Mouse (Mus musculus) MEL (cell line): Measurements from ENCODE around the gene Cntn4. TPM values are rescaled to one million over a fixed set of nuclear protein-coding genes. Genes with fewer than 3 reads are reported as not detected.

Experiments used
- DNase-seq: peaks from one replicate; pipeline ENCODE4 v3.0.0; 2011; ENCODE audit warnings: low read depth, low spot score
- H3K27ac ChIP-seq: 2 replicates; pipeline ENCODE4 v1.5.1; 2012; ENCODE audit warnings: low read depth, mild to moderate bottlenecking, control low read depth, low read length, moderate library complexity; ENCODE audit not compliant: control insufficient read depth
- H3K27me3 ChIP-seq, 2 experiments: fragments of 150-350 bp in 1 of 2; sonication (generic) in 1 of 2; 2 replicates each; pipeline ENCODE4 v1.6.1; 2012; ENCODE audit warnings: low read length in 2 of 2, mild to moderate bottlenecking in 2 of 2, improper control_type of control experiment in 1 of 2, moderate library complexity in 1 of 2; ENCODE audit not compliant: insufficient read depth in 2 of 2, control insufficient read depth in 1 of 2
- H3K36me3 ChIP-seq, 2 experiments: 2 replicates each; pipeline ENCODE4 v1.6.1; 2012 to 2014; ENCODE audit warnings: low read length in 2 of 2, improper control_type of control experiment in 1 of 2, inconsistent platforms in 1 of 2, mild to moderate bottlenecking in 1 of 2; ENCODE audit not compliant: insufficient read depth in 2 of 2, control insufficient read depth in 1 of 2
- H3K4me1 ChIP-seq, 2 experiments: fragments of 150-350 bp in 1 of 2; sonication (generic) in 1 of 2; 2 replicates each; pipeline ENCODE4 v1.6.1; 2012; ENCODE audit warnings: low read length in 2 of 2, improper control_type of control experiment in 1 of 2, mild to moderate bottlenecking in 1 of 2; ENCODE audit not compliant: insufficient read depth in 2 of 2, control insufficient read depth in 1 of 2
- H3K4me3 ChIP-seq, 2 experiments: fragments of 150-350 bp in 1 of 2; sonication (generic) in 1 of 2; 2 replicates each; pipeline ENCODE4 v1.5.1; 2012; ENCODE audit warnings: low read depth in 2 of 2, low read length in 2 of 2, mild to moderate bottlenecking in 2 of 2, moderate library complexity in 2 of 2, control low read depth in 1 of 2, improper control_type of control experiment in 1 of 2; ENCODE audit not compliant: control insufficient read depth in 1 of 2, insufficient read depth in 1 of 2
- H3K79me2 ChIP-seq: 2 replicates; pipeline ENCODE4 v1.6.1; 2012; ENCODE audit warnings: mild to moderate bottlenecking, low read length, moderate library complexity; ENCODE audit not compliant: control insufficient read depth, poor library complexity, insufficient read depth
- H3K9ac ChIP-seq: 2 replicates; pipeline ENCODE4 v1.6.1; 2012; ENCODE audit warnings: low read depth, mild to moderate bottlenecking, control low read depth, low read length, moderate library complexity; ENCODE audit not compliant: control insufficient read depth, poor library complexity, severe bottlenecking
- H3K9me3 ChIP-seq: fragments of 150-350 bp; sonication (generic); replicated peaks from 2 replicates; pipeline ENCODE4 v1.6.1; 2012; ENCODE audit warnings: mild to moderate bottlenecking, low read length, improper control_type of control experiment, moderate library complexity; ENCODE audit not compliant: insufficient read depth
- BHLHE40 ChIP-seq: IDR thresholded peaks from 2 replicates; pipeline ENCODE4 v1.6.1; 2012; ENCODE audit warnings: low read depth, mild to moderate bottlenecking, inconsistent platforms, low read length, improper control_type of control experiment, borderline replicate concordance
- CHD1 ChIP-seq: IDR thresholded peaks from 2 replicates; pipeline ENCODE4 v1.6.1; 2012; ENCODE audit warnings: low read depth, mild to moderate bottlenecking, inconsistent platforms, low read length, improper control_type of control experiment
- CTCF ChIP-seq, 3 experiments: IDR thresholded peaks in 2 of 3; conservative IDR thresholded peaks in 1 of 3; 2 replicates each; pipeline ENCODE4 v1.5.1; 2011 to 2012; ENCODE audit warnings: low read length in 3 of 3, low read depth in 2 of 3, mild to moderate bottlenecking in 2 of 3, improper control_type of control experiment in 1 of 3, inconsistent platforms in 1 of 3, mixed read lengths in 1 of 3, moderate library complexity in 1 of 3; ENCODE audit not compliant: control insufficient read depth in 1 of 3, insufficient read depth in 1 of 3, poor library complexity in 1 of 3, severe bottlenecking in 1 of 3
- ELF1 ChIP-seq: IDR thresholded peaks from 2 replicates; pipeline ENCODE4 v1.6.1; 2014; ENCODE audit warnings: low read depth, mild to moderate bottlenecking, inconsistent platforms, low read length, improper control_type of control experiment, moderate library complexity
- EP300 ChIP-seq, 2 experiments: IDR thresholded peaks; 2 replicates each; pipeline ENCODE4 v1.6.1; 2011; ENCODE audit warnings: improper control_type of control experiment in 2 of 2, low read length in 2 of 2, low read depth in 1 of 2, mild to moderate bottlenecking in 1 of 2
- GATA1 ChIP-seq: IDR thresholded peaks from 2 replicates; pipeline ENCODE4 v1.6.1; 2011; ENCODE audit warnings: low read depth, low read length, improper control_type of control experiment
- HCFC1 ChIP-seq: IDR thresholded peaks from 2 replicates; pipeline ENCODE4 v1.6.1; 2012; ENCODE audit warnings: low read depth, mild to moderate bottlenecking, inconsistent platforms, low read length, improper control_type of control experiment, moderate library complexity
- KAT2A ChIP-seq: conservative IDR thresholded peaks from 2 replicates; pipeline ENCODE4 v1.6.1; 2012; ENCODE audit warnings: low read depth, low read length, improper control_type of control experiment, inconsistent platforms
- MAFK ChIP-seq: IDR thresholded peaks from 2 replicates; pipeline ENCODE4 v1.6.1; 2011; ENCODE audit warnings: low read depth, mild to moderate bottlenecking, low read length, improper control_type of control experiment, borderline replicate concordance
- MAX ChIP-seq: IDR thresholded peaks from 2 replicates; pipeline ENCODE4 v1.6.1; 2011; ENCODE audit warnings: low read length, improper control_type of control experiment
- MAZ ChIP-seq: IDR thresholded peaks from 2 replicates; pipeline ENCODE4 v1.6.1; 2012; ENCODE audit warnings: low read depth, mild to moderate bottlenecking, inconsistent platforms, low read length, improper control_type of control experiment
- MEF2A ChIP-seq: IDR thresholded peaks from 2 replicates; pipeline ENCODE4 v1.6.1; 2014; ENCODE audit warnings: low read depth, mild to moderate bottlenecking, inconsistent platforms, low read length, improper control_type of control experiment; ENCODE audit not compliant: poor library complexity, insufficient replicate concordance, severe bottlenecking; ENCODE audit errors: extremely low read depth
- MYB ChIP-seq: IDR thresholded peaks from 2 replicates; pipeline ENCODE4 v1.6.1; 2011; ENCODE audit warnings: mild to moderate bottlenecking, low read depth, low read length, improper control_type of control experiment
- NELFE ChIP-seq: IDR thresholded peaks from 2 replicates; pipeline ENCODE4 v1.6.1; 2011; ENCODE audit warnings: low read depth, low read length, improper control_type of control experiment
- NRF1 ChIP-seq: IDR thresholded peaks from 2 replicates; pipeline ENCODE4 v1.6.1; 2014; ENCODE audit warnings: low read depth, mild to moderate bottlenecking, inconsistent platforms, low read length, improper control_type of control experiment, moderate library complexity; ENCODE audit not compliant: poor library complexity, insufficient read depth, severe bottlenecking
- POLR2A ChIP-seq, 2 experiments: IDR thresholded peaks; 2 replicates each; pipeline ENCODE4 v1.6.1; 2011 to 2012; ENCODE audit warnings: low read length in 2 of 2, mild to moderate bottlenecking in 2 of 2, control low read depth in 1 of 2, improper control_type of control experiment in 1 of 2, low read depth in 1 of 2, moderate library complexity in 1 of 2; ENCODE audit not compliant: control insufficient read depth in 1 of 2, insufficient read depth in 1 of 2, poor library complexity in 1 of 2
- POLR2AphosphoS2 ChIP-seq: IDR thresholded peaks from 2 replicates; pipeline ENCODE4 v1.6.1; 2011; ENCODE audit warnings: low read length, improper control_type of control experiment
- RCOR1 ChIP-seq: IDR thresholded peaks from 2 replicates; pipeline ENCODE4 v1.6.1; 2012; ENCODE audit warnings: low read depth, mild to moderate bottlenecking, inconsistent platforms, low read length, improper control_type of control experiment
- TCF12 ChIP-seq: IDR thresholded peaks from 2 replicates; pipeline ENCODE4 v1.6.1; 2014; ENCODE audit warnings: low read depth, mild to moderate bottlenecking, inconsistent platforms, low read length, improper control_type of control experiment, moderate library complexity
- UBTF ChIP-seq: IDR thresholded peaks from 2 replicates; pipeline ENCODE4 v1.6.1; 2012; ENCODE audit warnings: low read depth, mild to moderate bottlenecking, inconsistent platforms, low read length, improper control_type of control experiment, moderate library complexity, borderline replicate concordance; ENCODE audit not compliant: insufficient read depth
- USF1 ChIP-seq: IDR thresholded peaks from 2 replicates; pipeline ENCODE4 v1.6.1; 2014; ENCODE audit warnings: low read depth, mild to moderate bottlenecking, inconsistent platforms, low read length, improper control_type of control experiment, moderate library complexity
- USF2 ChIP-seq, 2 experiments: IDR thresholded peaks; 2 replicates each; pipeline ENCODE4 v1.6.1; 2011 to 2012; ENCODE audit warnings: improper control_type of control experiment in 2 of 2, low read length in 2 of 2, borderline replicate concordance in 1 of 2, inconsistent platforms in 1 of 2, low read depth in 1 of 2, mild to moderate bottlenecking in 1 of 2; ENCODE audit not compliant: insufficient read depth in 1 of 2
- ZKSCAN1 ChIP-seq: IDR thresholded peaks from 2 replicates; pipeline ENCODE4 v1.6.1; 2012; ENCODE audit warnings: low read depth, mild to moderate bottlenecking, inconsistent platforms, low read length, improper control_type of control experiment, moderate library complexity
- ZMIZ1 ChIP-seq: IDR thresholded peaks from 2 replicates; pipeline ENCODE4 v1.6.1; 2012; ENCODE audit warnings: low read depth, mild to moderate bottlenecking, inconsistent platforms, low read length, improper control_type of control experiment, moderate library complexity
- polyA plus RNA-seq, 2 experiments: library from polyadenylated mRNA; stranded (reverse) in 1 of 2; unstranded in 1 of 2; fragments of >175 nt in 1 of 2; fragments of >200 nt in 1 of 2; gene quantifications; 2 replicates each; pipeline versions ENCODE4 v1.2.1 to v1.2.4; 2012; ENCODE audit warnings: low replicate concordance in 2 of 2, low read depth in 1 of 2; ENCODE audit not compliant: insufficient read length in 2 of 2, insufficient read depth in 1 of 2, missing spikeins in 1 of 2
- total RNA-seq: library from RNA; depleted of rRNA; stranded (reverse); fragments of 300-350 nt; gene quantifications from 2 replicates; pipeline ENCODE4 v1.2.3, GENCODE M21; 2012

Gene Cntn4
- total and polyA plus RNA-seq, 3 experiments, result not detected

DNA sequence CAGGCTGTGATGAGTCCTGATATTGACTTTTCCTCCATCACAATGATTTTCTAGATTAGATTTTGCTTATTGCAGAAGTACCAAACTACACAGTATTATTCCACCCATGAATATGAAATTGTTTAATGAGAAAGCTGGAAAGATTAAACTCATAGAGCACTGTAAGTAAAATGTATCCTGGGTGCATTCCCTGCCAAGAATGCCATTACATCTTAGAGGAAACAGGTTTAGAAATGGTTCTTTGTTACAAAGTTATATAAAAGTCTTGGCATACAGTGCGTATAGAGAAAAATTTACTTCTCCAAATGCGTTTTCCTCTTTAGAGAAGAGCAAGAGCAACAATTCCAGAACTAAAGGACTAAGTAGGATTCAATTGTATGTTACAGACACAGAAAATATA is 261.8 kb downstream of the Cntn4 start:
- Histone ChIP-seq H3K9me3 (no peaks in the 10 kb centered on the region), H3K27me3 (no peaks in the 10 kb centered on the region), H3K9ac (no peak overlapping the region), H3K4me3 (no peak overlapping the region), H3K36me3 (no peaks in the 10 kb centered on the region), H3K79me2 (no peaks in the 10 kb centered on the region), H3K4me1 (no peaks in the 10 kb centered on the region), H3K27ac (no peak overlapping the region)
- no peak for DNase-seq
- TF ChIP-seq EP300 (IDR thresholded peaks at IDR 0.05; ENCODE audit: low read depth in 1 of 2, low read length in 2 of 2) (no peak), POLR2AphosphoS2 (no peak), TCF12 (no peak), ZMIZ1 (no peak), HCFC1 (no peak), USF1 (no peak), USF2 (IDR thresholded peaks at IDR 0.05; ENCODE audit: borderline replicate concordance in 1 of 2, insufficient read depth in 1 of 2, low read depth in 1 of 2, low read length in 2 of 2) (no peak), BHLHE40 (no peak)
- TF ChIP-seq, all 39 proteins: peak for 0

DNA sequence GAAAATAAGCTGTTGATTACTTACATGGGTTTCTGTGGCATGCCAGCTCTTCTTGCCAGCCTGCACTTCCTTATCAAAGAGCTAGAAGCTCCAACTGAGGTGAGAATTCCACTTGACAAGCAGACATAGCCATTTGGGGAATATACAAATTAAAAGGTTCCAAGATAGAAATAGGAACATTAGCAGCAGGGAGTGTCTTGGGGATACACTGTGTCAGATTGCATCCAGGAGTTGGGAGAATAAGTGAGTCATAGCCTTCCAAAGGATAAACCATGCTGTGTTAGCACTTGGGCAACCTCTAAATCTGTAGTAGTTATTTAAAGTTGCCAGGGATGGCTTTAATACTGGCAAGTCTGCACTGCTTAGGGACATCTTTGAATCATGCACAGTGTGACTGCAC is 263.1 kb downstream of the Cntn4 start:
- no peaks in the 10 kb centered on the region for H3K9me3 ChIP-seq
- no peaks in the 10 kb centered on the region for H3K27me3 ChIP-seq
- TF ChIP-seq RCOR1 (no peak), NRF1 (no peak), CTCF (IDR thresholded peaks at IDR 0.05 in 2 of 3, conservative IDR thresholded peaks at IDR 0.05 in 1 of 3; ENCODE audit: control insufficient read depth in 1 of 3, insufficient read depth in 1 of 3, low read depth in 2 of 3, low read length in 3 of 3, poor library complexity in 1 of 3, severe bottlenecking in 1 of 3) (no peak), KAT2A (no peak), MEF2A (no peak), HCFC1 (no peak)
- TF ChIP-seq, all 39 proteins: peak for 0
- no peaks in the 10 kb centered on the region for H3K36me3 ChIP-seq
- no peak overlapping the region for H3K9ac ChIP-seq
- no peak for DNase-seq
- no peak overlapping the region for H3K27ac ChIP-seq
- no peaks in the 10 kb centered on the region for H3K4me1 ChIP-seq
- H3K4me3 ChIP-seq, result no peak overlapping the region
- H3K79me2 ChIP-seq, result no peaks in the 10 kb centered on the region

DNA sequence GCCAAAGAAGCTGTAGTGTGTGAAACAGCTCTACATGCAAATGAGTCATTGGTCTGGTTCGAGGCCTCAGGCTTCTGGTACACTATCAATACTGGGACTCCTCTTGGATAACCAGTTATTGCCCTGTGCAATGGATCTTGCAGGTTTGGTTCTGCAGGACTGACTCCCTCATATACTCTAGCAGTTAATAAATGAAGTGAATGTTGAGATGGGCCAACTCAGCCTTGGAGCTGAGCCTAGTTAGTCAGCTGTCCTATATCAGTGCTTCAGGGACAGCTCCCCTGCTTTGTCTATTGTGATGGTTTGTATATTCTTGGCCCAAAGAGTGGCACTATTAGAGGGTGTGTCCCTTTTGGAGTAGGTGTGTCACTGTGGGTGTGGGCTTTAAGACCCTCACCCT is 314.0 kb downstream of the Cntn4 start:
- Histone ChIP-seq H3K9me3 (no peaks in the 10 kb centered on the region), H3K4me3 (no peak overlapping the region), H3K4me1 (no peaks in the 10 kb centered on the region), H3K79me2 (no peaks in the 10 kb centered on the region), H3K27ac (no peak overlapping the region), H3K27me3 (no peaks in the 10 kb centered on the region)
- DNase-seq, result no peak
- TF ChIP-seq MAFK (no peak), NRF1 (no peak), MYB (no peak), TCF12 (no peak), ZKSCAN1 (no peak), MAZ (no peak), CTCF (IDR thresholded peaks at IDR 0.05 in 2 of 3, conservative IDR thresholded peaks at IDR 0.05 in 1 of 3; ENCODE audit: control insufficient read depth in 1 of 3, insufficient read depth in 1 of 3, low read depth in 2 of 3, low read length in 3 of 3, poor library complexity in 1 of 3, severe bottlenecking in 1 of 3) (no peak), GATA1 (no peak), KAT2A (no peak), UBTF (no peak), NELFE (no peak), RCOR1 (no peak), POLR2A (IDR thresholded peaks at IDR 0.05; ENCODE audit: control insufficient read depth in 1 of 2, insufficient read depth in 1 of 2, low read depth in 1 of 2, low read length in 2 of 2, poor library complexity in 1 of 2) (no peak), MAX (no peak), CHD1 (no peak), ZMIZ1 (no peak), EP300 (IDR thresholded peaks at IDR 0.05; ENCODE audit: low read depth in 1 of 2, low read length in 2 of 2) (no peak), ELF1 (no peak)
- TF ChIP-seq, all 39 proteins: peak for 0
- Histone ChIP-seq H3K9ac (no peak overlapping the region), H3K36me3 (no peaks in the 10 kb centered on the region)
